Mouse (Mus musculus) gastrocnemius, postnatal 36 days (tissue): ENCODE data around the gene Kalrn. TPM values are rescaled to one million over a fixed set of nuclear protein-coding genes. Genes with fewer than 3 reads are reported as not detected.

Experiments
- DNase-seq, 2 experiments: peaks; one replicate each; pipeline ENCODE4 v3.0.0; 2022
- intact Hi-C: fragments of 180-260 bp; cut with DNase I; formaldehyde crosslinking; loops from one replicate; pipeline ENCODE4 v1.15.1; 2025
- total RNA-seq, 2 experiments: library from RNA; stranded (reverse); gene quantifications; 2 replicates each; pipeline ENCODE4 v1.2.3; 2021

Kalrn gene
- total RNA-seq, 2 experiments from 2014 or later: 19.0 to 21.5 TPM

DNA sequence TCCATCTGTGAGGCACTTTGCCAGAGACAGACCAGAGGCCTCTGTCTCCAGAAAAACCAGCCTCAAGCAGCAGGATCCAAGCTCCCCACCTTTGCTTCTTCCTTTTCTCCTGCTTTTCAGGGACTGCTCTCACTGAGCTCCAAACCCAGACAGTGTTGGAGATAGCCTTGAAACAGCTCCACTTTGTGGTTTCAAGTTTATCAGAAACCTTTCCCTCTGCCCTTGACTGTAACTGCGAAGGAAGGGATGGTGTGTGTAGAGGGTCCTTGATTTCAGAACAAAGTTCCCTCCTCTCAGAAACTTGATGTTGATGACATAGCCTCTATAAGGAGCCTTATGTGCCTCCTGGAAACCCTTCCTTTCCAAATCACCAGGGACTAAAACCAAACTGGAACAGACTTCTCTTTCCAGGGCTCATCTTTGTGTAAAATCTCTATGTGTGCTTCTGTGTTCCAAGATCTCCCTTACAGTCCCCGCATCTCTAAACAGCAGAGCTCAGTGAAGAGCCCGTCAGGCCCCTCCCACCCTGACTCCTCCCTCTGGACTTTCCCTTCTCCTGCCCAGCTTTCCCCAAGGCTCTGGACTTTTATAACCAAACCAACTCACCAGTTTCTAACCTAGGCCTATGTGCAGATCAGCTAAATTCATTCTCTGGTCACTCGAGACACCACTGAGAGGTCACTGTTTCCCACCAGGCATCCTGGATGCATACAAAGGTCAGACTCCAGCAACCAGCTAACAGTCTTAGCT is 415.8 kb downstream of the Kalrn start:
- intact Hi-C loops: no loop called here
- DNase-seq: no peak

DNA sequence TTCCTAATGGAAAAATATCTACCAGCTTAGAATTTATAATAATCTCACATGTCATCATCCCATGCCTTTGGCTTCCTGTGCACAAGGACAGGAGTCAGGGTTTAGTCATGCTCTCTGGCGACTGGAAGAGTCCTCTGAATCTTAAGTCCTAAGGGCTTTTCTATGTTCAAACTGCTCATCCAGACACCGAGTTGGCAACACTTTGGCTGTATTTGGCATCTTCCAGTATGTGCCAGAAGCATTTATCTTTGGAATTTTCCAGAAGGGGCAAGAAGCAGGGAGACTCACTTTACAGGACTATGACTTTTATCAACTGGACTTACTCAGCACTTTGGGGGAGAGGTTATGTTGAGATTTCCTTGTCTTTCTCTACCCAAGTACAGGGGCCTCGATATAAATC is 417.6 kb downstream of the Kalrn start:
- DNase-seq: no peak
- intact Hi-C loops: no loop called here

DNA sequence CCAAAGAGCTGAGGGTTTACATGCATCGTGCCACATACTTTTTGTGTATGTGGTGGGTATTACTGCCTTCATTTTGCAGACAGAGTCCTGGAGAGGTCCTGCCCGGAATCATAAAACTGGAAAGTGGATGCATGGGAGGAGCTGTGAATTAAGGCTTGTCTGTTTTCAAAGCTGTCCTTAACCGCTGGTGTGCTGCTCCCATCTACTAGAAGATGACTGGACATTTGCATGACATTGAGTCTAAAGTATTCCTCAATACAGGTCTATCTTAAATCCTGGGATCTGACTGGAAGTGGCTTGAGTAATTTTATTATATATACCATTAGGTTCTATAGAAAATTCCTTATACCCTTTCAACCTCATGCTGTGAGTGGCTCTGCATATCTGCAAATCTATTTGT is 418.4 kb downstream of the Kalrn start:
- DNase-seq: no peak
- intact Hi-C loops: no loop called here

DNA sequence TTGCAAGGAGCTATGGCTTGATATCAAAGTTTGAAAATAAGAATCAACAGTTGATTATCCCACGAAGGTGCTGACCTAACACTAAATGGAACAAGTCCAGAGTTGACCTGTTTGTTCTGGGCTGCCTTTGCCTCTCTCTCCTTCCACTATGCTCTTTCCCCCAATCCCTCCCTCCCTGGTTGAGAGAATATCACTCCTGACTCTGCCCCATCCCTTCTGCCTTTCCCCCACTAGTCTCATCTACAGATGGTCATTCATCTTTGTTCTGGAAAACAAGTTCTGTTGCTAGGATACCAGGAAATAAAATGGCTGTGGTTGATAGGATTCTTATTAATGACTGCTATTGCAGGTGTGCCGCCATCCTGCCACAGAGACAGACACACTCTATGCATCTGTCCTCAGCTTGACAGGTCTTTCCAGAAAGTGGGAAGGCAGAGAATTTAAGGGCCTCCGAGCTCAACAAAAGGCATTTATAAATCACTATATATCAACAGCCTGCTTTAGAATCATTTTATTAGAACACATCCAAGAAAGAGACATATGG is 421.7 kb downstream of the Kalrn start:
- DNase-seq: no peak
- intact Hi-C loops: no loop called here

DNA sequence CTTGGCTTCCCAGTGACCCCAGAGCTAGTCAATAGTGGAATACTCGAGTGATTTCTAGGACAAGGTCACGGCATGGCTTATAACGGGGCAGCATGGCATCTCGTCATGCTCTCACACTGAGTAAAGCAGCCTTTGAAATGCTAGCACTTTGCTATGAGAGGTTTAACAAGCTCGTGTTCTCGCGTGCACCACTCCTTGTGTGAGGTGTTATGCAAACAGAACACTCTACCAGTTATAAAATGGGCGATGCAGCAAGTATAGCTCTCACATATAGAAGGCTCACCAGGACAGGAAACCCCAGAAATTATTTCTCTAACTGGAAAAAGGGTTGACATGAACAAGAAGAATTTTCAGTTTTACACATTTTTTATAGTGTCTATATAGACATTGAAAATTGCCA is 431.7 kb downstream of the Kalrn start:
- intact Hi-C loops: no loop called here

DNA sequence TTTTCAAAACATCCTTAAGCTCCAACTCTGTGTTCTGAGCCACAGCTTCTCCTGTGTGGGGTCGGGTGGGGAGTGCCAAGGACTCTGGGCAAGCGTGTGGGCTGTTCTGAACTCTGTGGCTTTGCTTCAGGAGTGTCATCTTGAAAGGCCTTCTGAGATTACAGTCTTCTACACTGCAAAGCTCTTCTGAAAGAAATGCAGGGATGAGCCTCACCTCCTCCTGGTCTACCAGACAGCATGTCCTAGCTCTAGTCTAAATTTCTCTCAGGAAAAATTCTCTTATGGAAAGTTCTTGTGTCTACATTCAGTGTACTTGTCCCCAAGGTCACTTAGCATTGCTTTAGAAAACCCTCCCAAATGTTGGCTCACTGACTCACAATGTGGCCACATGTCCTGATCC is 438.3 kb downstream of the Kalrn start:
- DNase-seq: no peak
- intact Hi-C loops: no loop called here

More for the DNA sequence above, 431.7 kb downstream of the Kalrn start:
- no peak for DNase-seq

DNA sequence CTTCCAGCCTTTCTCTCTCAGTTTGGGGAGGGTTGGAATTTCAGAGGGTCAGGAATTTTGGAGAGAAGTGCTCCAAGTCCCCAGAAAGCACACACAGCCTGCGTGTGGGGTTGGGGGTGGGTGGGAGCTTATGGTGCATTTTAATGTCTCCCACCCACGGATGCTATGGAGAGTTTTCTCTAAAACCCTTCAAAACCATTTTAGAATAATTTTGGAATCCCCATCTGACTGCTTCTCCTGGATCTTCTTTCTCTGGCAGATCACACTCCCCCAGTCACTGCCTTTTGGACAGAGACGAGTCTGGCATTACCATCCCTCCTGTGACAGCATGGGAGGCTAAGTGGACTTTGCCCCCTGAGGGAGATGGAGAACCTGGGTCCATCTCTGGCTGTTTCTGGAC is 438.7 kb downstream of the Kalrn start:
- intact Hi-C loops: no loop called here
- no peak for DNase-seq

DNA sequence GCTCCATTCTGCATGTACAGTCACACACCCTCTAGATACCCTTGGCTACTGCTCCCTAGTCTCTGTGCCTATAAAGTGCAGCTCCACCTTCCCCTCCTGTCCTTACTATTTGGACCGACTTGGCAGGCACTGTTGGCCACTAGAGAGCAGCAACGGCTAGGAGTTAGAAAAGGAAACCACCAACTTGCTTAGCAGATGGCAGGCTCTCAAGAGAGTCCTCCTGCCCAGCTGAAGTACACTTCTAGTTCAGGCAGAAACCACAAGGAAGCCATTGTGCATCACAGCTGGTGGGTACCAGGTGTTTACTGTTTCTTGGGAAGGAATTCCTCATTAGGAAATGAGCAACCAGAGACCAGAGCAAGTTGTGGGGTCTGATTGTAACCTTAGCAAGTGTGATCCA is 447.7 kb downstream of the Kalrn start:
- peak; percentile 54 to 69 for DNase-seq
- intact Hi-C loops: loop anchor here (5.0 kb wide), 2 partner anchors 62 to 167 kb away; no protein-coding TSS in a partner anchor

DNA sequence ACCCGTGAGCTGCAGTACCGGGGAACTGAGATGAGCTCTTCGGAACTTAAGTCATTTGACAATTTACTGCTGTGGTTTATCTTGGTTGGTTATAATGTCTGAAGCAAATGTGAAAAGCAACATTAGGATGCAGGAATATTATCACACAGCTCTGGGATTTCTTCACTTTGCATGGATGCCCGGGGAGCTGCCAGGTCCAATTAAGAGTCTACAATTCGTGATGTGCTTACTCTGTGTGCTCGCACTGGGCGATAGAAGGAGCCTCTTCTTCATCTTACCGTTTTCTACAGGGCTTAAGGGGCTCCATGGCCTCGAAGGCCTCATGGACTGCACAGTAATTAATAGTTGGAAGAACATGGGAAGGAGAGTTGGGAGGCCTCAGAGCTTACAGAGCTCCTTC is 450.8 kb downstream of the Kalrn start:
- no peak for DNase-seq
- intact Hi-C loops: no loop called here

DNA sequence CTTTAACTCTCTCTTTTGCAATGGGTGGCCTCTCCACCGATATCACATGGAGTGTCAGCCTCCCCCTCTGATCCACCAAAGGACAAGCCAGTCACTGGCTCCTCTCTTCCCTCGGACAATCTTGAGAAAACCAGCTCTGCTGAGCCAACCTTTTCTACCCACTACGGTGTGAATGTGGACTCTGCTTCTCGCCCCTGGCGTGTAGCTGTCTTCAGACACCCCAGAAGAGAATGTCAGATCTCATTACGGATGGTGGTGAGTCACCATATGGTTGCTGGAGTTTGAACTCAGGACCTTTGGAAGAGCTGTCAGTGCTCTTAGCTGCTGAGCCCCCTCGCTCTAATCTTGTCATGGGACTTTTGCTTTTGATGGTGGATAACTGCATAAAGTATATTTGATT is 452.0 kb downstream of the Kalrn start:
- no peak for DNase-seq
- intact Hi-C loops: no loop called here

DNA sequence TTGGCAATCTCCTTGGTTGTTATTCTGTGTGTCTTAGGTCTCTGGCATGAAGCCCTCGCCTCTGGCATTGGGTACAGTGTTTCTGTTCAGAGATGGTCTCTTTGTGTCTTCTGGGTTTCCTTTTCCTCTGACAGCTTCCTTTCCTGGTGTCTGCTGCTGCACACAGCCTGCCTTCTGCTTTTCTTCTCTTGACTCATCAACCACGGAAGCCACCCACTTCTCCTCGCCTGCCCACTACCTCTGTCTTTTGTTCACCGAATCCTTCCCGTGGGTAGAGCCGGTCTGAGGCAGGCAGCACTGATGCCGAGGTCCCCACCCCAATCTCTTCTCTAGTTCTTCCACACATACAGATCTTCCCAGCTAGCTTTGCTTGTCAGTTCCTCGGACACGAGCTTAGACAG is 452.5 kb downstream of the Kalrn start:
- DNase-seq: no peak
- intact Hi-C loops: no loop called here

DNA sequence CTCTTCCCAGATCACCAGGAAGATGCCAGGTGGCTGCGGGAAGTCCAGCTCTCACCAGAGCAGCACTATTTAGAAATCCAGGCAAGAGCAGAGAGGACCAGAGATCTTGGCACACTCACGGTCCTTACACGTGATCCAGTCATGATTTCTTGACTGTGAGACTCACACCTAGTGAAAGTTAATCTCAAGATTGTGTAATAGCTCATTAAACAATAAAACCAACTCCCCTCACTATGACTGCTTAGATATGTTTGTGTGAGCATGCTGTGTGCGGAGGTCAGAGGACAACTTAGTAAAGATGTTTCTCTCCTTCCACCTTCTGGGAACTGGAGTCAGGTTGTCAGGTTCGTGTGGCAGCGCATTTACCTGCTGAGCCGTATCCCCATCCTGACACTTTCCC is 453.5 kb downstream of the Kalrn start:
- no peak for DNase-seq
- intact Hi-C loops: no loop called here

DNA sequence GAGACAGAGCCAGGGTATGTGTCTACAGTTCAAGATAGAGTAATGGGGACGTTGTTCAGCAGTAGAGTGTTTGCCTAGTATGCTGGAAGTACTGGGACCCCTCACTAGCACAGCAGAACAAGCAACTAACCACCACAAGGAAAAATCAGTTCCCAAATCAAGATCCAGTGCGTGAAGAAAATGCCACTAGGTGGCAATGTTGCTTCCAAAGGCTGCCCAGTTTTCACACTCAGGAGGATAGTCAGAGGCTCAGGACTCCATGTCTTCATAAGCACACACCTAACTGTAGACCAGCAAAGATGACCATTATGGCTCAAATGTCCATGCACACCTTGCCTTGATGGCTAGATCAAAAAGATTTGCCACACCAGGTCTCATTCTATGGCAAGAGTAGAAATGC is 454.0 kb downstream of the Kalrn start:
- DNase-seq: no peak
- intact Hi-C loops: no loop called here

DNA sequence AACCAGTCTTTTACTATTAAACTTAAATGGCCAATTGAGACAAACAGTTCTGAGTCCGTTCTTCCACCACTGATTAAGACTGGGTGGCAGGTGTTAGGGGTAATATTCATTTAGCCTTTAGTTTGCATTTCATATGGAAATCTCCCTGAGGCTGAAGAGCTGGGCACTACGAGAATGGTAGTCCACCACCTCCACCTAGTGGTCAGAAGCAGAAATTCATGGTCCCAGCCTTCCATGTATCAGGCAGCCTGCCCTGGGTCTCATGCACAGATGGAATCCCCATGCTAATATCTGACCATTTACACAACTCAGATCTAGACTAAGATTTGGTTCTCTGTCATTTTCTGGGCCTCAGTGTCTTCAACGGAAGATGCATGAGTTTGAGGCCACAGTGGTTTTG is 458.7 kb downstream of the Kalrn start:
- peak; percentile 28 to 39 for DNase-seq
- intact Hi-C loops: loop anchor here (5.0 kb wide), 1 partner anchor 292 kb away; no protein-coding TSS in a partner anchor

DNA sequence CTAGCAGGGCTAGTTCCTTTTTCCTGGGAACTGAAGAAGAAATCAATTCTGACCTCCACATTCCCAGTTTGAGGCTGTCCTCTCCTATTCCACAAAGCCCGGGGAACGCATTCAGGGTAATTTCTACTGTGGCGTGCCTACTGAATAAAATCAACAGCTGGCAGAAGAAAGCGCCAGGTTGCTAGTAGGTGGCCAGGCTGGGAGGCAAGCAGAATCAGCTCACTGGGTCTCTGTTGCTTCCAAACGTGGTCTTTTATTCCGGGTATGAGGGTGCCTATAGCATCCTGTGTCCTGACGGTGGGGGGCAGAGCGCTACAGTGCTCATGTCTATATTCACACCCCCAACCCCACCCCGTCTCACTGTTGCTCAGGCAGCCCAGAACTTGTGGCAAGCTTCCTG is 460.2 kb downstream of the Kalrn start:
- no peak for DNase-seq
- intact Hi-C loops: loop anchor here (1.0 to 5.0 kb wide), 2 partner anchors 115 to 291 kb away; no protein-coding TSS in a partner anchor

DNA sequence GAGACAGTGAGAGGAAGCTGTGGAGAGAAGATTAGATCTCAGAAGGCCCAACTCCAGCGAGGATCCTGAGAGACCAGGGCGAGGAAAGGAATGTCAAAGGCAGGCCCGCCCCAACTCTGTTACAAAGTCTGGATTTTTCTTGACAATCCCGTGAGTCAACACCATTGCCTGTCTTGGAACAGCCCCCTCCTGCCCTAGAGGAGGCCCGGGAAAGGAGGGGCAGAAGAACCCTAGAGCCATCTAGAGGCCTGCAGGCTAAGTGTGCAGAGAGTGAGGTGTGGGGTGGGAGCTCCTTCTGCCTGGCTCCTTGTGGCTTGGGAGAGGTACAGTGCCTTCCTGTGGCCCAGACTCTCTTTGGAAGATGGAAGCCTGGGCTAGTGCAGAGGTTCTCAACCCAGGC is 460.8 kb downstream of the Kalrn start:
- no peak for DNase-seq
- intact Hi-C loops: loop anchor here (5.0 kb wide), 1 partner anchor 290 kb away; no protein-coding TSS in a partner anchor

DNA sequence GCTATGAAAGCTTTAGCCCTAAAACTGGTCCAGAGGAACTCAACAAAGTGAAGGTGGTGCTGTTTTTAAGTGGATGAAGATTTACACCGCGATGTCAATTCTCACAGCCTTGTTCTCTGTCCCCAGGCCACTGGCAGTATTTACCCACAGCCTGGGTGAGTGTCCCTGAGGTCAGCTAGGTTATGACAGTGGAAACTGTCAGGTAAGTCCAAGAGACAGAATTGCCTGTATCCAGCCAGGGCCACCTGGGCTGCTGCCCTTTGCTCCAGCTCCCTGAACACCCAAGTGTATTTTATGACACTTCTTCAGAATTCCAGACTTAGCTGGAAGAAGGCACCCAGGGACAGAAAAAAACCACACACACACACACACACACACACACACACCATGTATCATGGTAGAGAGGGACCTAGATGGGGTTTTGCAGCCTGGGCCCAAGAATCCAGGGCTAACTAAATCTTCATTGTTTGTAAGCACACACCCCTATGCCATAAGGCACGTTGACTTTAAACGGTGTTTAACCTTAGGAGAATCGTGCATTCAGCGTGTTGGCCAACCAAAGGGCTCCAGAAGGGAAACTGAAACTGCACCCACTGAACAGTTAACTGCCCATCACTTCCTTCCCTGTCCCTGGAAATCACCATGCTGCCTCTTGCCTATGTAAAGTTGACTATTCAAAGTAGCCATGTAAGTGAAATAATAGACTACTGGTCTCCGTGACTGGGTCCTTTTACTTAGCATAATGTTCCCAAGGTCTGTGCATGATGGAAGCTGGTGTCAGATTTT is 462.3 kb downstream of the Kalrn start:
- intact Hi-C loops: loop anchor here (5.0 kb wide), 1 partner anchor 289 kb away; no protein-coding TSS in a partner anchor
- DNase-seq: no peak

DNA sequence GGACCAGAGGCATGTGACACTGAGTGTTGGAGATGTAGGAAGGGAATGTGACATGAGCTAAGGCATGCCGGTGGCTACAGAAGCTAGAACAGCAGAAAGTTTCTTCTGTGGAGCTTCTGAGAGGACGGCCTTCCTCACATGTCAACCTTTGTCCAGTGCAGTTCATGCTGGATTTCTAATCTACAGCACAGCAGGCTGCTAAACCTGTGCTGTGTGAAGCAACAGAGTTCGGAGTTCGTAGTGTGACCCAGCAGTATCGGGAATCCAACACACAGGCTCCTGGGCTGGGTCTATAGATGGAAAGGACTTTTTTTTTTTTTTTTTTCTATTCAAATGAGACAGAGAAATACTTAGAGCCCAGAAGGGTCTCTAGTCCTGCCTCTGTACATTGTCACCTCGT is 468.9 kb downstream of the Kalrn start:
- no peak for DNase-seq
- intact Hi-C loops: no loop called here

DNA sequence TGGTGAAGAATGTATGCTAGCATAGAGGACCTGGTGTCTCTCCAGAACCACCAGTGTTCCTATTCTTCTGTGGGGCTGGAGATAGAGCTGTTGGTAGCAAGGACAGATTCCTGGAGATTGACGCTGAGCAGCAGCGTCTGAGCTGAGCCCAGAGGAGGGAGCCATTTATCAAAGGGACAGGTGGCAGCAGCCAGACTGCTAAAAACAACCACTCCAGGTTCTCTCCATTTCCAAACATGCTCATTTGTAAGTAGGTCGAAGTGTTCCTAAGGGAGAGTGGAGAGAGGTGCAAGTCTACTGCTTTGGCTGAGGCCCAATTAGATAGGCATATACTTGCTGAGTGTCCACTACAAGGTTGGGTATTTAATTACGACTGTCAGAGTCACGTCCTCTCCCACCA is 470.6 kb downstream of the Kalrn start:
- intact Hi-C loops: no loop called here
- no peak for DNase-seq

DNA sequence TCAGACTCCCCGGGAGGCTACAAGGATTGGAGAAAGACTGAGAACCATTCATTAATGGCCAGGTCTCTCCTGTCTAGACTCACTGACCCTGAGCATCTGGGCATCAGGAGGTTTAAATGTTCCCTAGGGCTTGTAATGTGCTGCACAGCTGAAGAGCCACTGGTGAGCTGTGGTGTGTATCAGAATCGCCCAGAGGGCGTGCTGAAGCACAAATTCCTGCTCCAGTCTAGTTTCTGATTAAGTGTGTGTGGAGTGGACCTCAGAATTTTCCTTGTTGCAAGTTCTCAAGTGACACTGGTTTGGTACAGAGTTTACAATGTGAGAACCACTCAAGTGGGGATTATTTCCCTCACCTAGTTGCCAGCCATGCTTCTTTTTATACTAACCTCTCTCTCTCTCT is 473.5 kb downstream of the Kalrn start:
- intact Hi-C loops: loop anchor here (5.0 kb wide), 1 partner anchor 47 kb away; no protein-coding TSS in a partner anchor
- no peak for DNase-seq

DNA sequence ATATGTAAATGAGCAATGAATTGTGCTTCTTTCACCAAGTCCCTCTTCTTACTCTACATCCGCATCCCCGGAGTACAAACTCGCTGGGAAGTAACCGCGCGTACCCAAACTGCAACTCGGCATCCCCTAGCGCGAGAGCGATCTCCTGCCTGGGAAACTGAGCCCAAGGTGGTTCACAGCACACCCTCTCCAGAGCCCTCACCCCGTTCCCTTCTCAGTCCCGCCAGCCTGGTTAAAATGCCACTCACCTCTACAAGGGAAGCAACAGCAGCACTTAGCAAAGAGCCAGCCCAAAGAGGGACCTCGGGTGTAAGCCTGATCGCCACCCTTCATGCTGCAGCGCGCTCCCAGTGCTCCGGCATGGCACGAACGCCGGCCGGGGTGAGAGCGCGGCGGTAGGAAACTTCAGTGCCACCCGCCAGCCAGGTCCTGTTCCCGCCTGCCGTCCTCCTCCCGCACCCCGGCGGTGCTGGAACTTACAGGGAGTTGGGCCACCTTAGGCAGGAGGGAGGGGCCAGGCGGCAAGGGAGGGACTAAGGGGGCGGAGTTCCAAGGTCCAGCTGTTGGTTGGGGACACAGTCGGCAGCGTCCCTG is 477.7 kb downstream of the Kalrn start:
- DNase-seq: peak; percentile 72 to 84
- intact Hi-C loops: loop anchor here (5.0 kb wide), 1 partner anchor 43 kb away; no protein-coding TSS in a partner anchor
